Mouse (Mus musculus) left cerebral cortex, postnatal 10 days (tissue): ENCODE data around the gene Ell. TPM values are rescaled to one million over a fixed set of nuclear protein-coding genes. Genes with fewer than 3 reads are reported as not detected.
"Not testable (repeated sequence)": the region's sequence is repeated elsewhere in the genome, so short reads cannot be mapped to it uniquely, and the experiment has no call there.

Source experiments
- DNase-seq, 2 experiments: peaks; one replicate each; pipeline ENCODE4 v3.0.0; 2021 to 2022; ENCODE audit warnings: low spot score in 2 of 2, mixed read lengths in 1 of 2; ENCODE audit errors: extremely low spot score in 1 of 2
- intact Hi-C: fragments of 180-260 bp; cut with DNase I; formaldehyde crosslinking; loops from one replicate; pipeline ENCODE4 v1.15.1; 2025
- total RNA-seq, 2 experiments: library from RNA; stranded (reverse); gene quantifications; 2 replicates each; pipeline ENCODE4 v1.2.3; 2021

Gene Ell
- total RNA-seq, 2 experiments from 2014 or later, result 15.1 to 18.5 TPM

DNA sequence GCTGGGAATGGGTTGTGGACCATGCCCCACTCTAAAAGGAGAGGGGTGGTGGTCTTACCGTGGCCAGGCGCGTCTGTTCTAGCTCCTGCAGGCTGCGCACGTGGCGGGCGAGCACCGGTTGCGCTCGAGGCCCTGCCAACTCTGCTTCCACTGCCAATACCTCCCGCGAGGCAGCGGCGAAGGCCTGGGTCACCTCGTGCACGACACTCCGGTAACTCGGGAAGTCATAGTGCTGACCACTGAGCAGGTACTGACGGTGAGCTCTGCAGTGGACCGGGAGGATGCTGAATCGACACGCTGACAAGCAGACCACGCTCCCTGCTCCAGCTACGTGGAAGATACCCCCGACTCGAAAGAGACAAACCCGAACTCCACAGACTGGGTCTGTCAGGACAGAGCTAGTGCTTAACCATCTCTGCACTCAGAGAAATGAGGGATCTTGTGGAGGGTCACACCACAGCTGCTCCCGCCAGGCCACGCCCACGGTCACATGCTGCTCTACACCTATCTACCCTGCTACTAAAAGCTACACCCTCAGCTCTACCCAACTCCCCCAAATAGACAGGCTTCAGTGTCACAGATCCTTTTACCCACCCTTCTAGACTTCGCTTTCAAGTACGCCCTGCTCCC lies 33.4 kb upstream of the Ell start:
- DNase-seq, result no peak
- intact Hi-C loops, result loop anchor here (2.0 kb wide), 1 partner anchor 163 kb away; no protein-coding TSS in a partner anchor

DNA sequence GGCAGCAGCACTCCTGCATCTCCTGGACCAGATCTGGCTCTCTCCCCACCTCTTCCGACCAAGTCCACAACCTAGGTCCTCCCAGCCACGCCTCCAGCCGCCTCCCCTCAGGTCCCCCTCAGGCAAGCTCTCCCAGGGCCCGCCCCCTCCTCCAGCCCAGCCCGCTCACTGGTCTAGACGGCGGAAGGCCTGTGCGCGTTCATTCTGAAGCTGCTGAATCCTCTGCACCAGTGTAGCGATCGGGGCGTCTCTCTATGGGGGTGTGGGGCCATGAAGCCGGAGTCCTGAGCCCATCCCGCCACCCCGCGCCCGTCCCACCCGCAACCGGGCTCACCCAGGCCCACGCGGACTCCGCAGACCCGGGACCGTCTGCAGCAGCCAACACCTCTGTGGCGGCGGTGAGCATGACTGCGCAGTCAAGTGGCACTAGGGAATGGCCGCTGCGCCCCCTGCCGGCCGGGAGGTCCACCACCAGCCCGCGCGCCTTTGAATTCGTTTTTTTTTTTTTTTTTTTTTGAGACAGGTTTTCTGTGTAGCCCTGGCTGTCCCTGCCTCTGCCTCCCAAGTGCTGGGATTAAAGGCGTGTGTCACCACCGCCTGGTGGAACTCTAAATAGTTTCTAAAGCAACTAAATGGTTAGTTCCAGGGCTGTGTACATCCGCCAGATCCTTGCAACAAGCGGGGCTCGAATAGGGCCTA lies 32.8 kb upstream of the Ell start, which contains the start of gene Rex1bd:
Gene Rex1bd, minus strand, starts transcription at position 425 of the 699 bp plus-strand sequence.
- DNase-seq, result peak; percentile 89 to 97
- intact Hi-C loops, result no loop called here

DNA sequence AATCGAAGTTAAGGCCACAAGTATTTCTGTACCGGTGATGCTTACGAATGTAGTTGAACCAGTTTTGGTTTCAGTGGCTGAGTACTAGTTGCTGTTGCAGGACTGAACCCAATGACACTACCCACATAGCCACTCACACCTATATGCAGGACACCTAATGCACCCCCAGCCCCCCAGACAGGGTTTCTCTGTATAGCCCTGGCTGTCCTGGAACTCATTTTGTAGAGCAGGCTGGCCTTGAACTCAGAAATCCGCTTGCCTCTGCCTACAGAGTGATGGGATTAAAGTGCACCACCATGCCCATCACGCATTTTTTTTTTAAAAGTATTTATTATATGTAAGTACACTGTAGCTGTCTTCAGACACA lies 32.2 kb upstream of the Ell start:
- intact Hi-C loops, result no loop called here
- DNase-seq, result no peak

DNA sequence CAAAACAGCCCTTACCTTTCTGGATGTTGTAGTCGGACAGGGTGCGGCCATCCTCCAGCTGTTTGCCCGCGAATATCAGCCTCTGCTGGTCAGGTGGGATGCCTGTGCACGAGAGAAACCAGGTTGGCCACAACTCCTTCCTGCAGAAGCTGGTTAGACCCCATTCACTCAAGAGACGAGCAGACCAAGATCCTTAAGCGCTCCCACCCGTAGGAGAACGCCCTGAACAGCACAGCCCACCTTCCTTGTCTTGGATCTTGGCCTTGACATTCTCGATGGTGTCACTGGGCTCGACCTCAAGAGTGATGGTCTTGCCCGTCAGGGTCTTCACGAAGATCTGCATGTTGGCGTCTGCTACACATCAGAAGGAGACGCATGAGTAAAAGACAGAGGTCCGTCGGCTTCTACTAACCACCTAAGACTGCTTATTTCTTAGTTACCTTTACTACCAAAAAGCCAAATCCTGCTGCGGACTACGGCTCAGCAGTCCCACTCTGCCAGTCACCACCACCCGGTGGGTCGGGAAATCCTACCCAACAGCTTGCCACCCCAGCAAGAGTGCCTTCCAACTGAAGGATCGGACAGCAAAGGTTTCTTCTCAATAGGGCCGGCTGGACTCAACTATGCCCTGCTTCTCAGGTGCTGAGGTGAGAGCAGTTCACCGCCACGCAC lies 29.8 kb upstream of the Ell start:
- peak in 1 of 2 experiments; percentile 26 for DNase-seq
- intact Hi-C loops, result no loop called here

DNA sequence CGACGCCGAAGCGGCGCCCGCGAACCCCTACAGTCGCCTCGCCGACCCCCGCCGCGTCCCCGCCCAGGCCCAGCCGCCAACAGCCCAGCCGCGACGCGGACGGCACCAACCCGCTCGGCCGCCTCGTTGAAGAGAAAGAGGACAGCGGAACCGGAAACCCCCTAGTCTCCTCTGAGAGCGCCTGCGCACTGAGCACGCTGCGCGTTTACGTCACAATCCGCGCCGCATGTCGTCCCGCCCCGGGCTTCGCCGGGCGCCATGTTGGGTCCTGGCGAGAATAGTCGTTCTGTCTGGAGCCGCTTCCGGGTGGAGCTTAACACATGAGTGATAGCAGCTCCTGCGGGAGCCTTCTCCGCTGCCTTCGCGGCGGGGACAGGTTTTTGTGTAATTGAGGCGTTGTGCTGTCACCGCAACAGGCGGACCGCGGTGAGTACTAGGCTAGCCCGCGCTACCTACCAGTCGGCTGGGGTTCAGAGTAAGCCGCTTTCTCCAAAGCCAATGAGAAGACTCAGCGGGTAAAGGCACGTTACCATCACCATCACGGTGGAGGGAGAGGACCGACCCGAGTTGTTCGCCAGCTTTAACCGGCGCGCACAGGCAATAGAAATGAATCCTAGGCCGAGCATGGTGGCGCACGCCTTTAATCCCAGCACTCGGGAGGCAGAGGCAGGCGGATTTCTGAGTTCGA lies 28.9 kb upstream of the Ell start, which contains the start of gene Uba52:
Gene Uba52, minus strand, starts transcription at position 574 of the 688 bp plus-strand sequence.
- peak; percentile 96 to 98 for DNase-seq
- intact Hi-C loops, result no loop called here

DNA sequence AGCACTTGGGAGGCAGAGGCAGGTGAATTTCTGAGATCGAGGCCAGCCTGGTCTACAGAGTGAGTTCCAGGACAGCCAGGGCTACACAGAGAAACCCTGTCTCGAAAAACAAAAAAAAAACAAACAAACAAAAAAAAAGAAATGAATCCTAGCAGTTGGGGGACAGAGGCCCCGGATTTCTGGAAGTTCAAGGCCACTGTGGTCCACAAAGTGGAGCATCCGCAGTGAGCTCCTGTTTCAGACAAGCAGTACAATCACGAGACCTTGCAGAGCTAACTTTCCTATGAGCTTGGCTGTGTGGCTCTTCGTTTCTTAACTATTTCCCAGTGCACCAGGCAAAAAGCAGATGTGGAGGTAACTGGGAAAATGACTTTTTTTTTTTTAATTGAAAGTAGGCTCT lies 28.1 kb upstream of the Ell start:
- DNase-seq, intact Hi-C loops: not testable (repeated sequence)

DNA sequence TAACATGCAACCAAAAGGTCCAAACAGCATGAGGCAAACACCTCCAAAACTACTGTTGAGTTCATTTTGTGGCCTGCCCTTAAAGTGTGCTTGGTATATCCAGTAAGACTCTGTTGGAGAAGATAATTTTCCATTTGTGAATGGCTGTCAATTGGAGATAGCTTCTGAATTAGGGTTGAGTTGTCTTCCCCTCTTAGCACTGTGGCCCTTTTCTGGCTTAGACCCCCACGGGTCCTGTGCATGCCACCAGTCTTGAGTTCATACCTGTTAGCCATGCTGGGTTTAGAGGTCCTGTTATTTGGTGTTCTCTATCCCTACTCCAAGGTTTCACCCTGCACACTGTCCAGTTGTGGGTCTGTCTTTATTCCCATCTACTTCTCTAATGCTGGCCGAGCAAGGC lies 27.5 kb upstream of the Ell start:
- intact Hi-C loops, result no loop called here
- DNase-seq, result no peak

DNA sequence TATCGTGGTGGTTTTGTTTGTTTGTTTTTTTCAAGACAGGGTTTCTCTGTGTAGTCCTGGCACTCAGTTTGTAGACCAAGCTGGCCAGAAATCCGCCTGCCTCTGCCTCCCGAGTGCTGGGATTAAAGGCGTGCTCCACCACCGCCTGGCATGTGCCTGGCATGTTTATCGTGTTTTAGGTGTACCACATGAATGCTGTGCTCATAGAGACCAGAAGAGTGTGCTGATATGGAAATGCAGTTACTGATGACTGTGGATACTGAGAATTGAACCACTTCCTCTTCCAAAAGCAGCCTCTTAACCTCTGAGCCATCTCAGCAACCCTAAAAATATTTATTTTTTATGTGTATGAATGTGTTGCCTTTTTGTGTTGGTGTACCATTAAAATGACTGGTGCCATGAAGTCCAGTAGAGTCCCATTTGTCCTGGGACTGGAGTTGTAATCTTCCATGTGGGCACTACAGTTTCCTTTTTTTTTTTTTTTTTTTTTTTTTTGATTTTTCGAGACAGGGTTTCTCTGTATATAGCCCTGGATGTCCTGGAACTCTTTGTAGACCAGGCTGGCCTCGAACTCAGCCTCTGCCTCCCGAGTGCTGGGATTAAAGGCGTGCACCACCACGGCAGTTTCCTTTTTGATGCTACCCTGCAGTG lies 26.9 kb upstream of the Ell start:
- no peak for DNase-seq
- intact Hi-C loops, result no loop called here

DNA sequence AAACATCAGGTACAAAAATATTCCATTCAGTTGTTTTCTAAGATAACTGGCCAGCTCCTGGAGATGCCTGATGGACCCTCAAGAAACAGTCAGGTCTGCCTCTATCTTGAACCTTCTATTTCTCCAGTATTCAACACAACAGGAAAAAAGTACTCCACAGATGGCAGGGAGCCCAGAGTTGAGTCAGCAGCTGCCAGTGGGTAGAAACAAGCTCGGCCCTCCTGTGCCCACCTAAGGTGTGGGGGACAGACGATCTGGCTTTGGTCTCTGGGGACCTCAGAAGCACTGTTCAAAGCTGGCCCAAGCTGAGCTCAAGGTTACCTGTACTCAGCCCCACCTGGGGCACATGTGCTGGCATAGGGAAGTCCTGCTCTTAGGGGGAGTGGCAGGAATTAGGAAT lies 25.8 kb upstream of the Ell start:
- intact Hi-C loops, result no loop called here
- peak in 1 of 2 experiments; percentile 55 for DNase-seq

DNA sequence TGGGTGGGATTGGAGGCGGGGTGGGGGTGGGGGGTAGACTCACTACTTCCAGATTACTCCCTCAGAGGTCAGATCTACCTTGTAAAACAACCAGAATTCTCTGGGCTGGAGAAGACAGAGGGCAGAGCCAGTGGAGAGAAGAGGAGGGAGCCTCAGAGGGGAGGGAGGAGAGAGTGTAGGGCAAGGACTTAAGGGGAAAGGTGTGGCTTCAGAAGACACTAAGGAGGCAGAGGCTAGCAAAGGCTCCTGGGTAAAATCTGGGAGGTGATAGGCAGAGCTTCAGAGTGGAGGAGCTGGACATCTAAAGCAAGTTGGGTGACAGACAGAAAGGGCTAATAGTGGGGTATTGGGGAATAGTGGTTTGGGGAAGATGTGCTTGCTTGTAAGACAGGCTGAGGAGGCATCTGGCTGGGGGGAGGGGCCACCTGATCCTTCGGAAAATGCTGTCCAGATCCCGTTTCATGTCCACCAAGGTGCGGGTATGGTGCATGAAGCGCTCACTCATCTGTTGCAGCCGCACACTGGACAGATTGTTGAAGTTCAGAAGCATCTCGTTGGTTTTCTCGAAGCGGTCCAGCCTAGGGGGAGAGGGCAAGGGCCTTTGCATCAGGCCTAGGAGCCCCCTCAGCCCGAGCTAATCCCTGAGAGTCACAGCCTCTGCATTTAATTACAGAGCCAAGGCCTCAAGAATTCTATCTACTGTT lies 21.2 kb upstream of the Ell start:
- intact Hi-C loops, result no loop called here
- no peak for DNase-seq

DNA sequence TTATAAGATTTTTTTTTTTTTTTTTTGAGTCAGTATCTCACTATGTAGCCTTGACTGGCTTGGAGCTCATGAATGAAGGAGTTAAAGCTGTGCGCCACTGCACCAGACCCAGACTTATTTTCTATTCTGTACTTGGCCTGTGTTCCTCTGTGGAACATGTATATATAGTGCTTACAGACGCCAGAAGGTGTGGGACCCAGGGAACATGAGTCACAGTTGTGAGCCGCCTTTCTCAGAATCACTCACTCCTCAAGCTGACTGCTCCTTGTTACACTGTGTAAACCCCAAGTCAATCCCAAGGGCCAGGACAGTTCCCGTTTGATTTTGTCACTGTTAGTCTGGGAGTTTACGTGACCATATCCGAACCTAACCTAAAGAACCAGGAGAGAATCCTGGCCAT lies 20.2 kb upstream of the Ell start:
- intact Hi-C loops, result no loop called here
- DNase-seq, result no peak

DNA sequence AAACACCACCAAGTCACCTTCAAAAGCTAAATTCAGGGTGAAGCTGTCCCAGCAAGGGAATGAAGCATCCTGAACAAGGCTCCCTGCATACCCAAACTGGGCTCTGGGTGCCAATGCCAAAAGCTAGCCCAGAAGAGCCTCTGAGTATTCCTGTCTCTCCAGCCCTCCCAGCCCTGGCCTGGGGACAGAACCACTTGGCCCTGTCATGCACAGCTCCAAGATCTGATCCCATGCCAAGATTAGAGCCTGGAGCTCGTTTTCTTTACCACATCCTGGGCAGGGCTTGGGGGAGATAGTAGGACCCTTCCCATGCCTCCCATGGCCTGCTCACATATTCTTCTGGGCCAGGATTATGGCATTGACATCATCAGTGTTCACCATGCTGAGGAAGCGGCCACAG lies 19.7 kb upstream of the Ell start:
- intact Hi-C loops, result no loop called here
- DNase-seq, result peak in 1 of 2 experiments; percentile 20

DNA sequence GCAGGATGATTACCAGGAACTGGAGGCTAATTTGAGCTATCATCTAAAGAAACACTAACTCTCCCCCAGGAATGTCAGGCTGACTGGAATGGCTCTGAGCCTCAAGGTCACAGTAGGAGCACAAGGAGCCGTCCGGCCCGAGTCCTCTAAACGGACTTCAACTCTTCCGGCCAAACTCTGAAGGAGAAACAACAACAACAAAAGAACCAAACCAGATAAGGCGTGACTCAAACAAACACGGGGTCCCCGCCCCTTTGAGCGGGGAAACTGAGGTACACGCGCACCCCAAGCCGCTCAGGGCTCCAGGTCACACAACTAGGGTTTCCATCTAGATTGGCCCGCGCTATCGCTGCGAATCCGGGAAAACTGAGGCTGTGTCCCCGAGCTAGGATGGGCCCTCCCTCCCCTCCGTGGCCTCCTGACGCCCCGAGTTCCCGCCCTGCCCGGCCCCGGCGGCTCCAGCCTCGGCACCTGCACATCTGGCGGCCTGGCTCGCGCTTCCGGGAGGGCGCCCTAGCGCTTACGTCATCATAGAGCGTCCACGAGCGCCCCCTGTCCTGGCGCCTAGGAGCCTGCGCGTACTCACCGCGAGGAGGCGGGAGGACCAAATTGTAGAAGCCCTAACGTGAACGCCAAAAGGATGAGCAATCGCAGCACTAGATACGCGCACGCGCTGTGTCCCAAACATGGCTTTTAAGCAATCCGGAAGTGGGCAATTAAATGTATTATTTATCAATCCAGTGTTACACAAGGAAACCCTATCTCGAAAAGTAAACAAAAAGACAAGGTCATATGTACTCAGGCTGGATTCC lies 16.5 kb upstream of the Ell start:
- DNase-seq, result peak; percentile 95 to 97
- intact Hi-C loops, result no loop called here

DNA sequence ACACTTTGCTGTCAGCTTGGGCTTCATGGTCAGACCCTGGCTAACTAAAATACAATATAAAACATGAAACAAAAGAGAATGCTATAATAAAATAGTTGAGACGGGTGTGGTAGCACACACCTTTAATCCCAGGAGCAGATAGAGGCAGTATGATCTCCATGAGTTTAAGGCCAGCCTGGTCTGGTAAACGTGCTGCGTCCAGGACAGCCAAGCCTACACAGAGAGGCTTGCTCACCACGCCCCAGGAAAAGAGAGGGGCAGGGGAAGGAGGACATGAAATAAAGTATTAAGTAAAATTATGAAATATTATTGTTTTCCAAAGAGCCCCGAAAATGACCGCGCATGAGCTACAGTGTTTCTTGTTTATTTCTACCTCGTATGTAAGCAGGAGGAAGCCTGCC lies 12.1 kb upstream of the Ell start:
- intact Hi-C loops, result no loop called here
- DNase-seq, result no peak

DNA sequence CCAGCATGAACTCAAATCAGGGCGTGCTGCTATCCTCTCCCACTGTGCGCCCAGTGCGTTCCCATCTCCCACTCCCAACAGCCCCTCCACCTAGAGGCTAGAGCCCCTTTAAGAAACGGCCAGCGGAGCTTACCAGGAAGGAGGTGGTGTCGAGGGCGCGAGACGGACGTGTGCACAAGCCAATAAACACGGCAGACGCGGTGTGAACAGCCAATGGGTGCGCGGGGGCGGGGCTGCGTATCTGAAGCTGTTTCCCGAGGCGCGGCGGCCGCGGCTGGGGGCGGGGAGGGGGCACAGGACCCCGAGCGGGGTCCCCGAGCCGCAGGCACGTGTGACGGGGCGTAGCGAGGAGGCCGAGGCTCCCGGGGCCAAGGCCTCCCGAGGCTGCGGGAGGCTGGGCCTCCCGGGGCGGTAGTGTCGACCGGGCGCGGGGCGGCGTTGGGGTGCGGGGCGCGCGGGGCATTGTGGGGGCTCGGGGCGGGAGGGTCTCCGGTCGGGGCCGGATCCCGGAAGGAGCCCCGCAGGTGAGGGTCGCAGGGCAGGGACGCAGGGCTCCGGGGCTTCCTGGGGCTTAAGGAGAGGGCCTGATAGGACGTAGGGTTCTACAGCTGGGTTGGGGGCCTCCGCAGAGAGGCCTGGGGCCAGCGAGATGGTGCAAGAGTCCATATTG lies 11.6 kb upstream of the Ell start, which contains the start of the genes Fkbp8 and Kxd1:
Gene Fkbp8, plus strand, starts transcription at position 213 of the 670 bp plus-strand sequence.
Gene Kxd1, minus strand, starts transcription at position 445 of the 670 bp plus-strand sequence.
- DNase-seq, result peak; percentile 98
- intact Hi-C loops, result no loop called here

DNA sequence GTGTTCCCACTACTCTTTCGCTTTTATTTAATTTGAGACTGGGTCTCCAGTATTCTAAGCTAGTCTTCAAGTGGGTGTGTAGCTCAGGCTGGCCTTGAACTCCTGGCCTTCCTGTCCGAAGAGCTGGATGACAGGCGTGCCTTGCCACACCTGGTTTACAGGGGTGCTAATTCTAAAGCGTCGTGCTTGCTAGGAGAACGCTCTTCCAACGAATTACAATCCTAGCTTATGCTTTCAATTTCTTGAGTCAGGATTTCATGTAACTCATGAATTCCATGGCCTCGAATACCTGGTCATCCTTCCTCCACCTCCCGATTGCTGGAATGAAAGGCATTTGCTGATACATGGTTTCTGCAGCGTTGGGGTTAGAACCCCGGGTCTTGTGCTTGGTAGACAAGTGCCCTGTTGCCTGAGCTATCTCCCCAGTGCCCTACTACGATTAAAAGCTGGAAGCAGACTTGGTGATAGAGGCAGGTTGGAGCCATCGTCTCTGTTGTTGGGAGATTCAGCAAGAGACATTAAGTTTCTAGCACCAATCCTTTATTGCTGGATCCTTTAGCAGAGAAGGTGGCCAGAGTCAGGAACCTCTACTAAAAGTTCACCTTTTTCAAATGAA lies 11.0 kb upstream of the Ell start:
- intact Hi-C loops, result no loop called here

DNA sequence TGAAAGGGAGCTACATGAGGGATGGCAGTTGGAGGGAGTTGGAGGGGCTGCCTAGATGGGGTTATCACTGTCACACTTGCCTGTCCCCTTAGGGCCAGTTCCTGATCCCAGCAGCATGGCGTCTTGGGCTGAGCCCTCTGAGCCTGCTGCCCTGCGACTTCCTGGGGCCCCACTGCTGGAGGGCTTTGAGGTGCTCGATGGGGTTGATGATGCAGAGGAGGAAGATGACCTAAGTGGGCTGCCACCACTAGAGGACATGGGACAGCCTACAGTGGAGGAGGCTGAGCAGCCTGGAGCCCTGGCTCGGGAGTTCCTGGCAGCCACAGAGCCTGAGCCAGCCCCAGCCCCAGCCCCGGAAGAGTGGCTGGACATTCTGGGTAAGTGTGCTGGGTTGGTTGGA lies 10.0 kb upstream of the Ell start:
- intact Hi-C loops, result no loop called here
- no peak for DNase-seq

More for the DNA sequence above, 11.0 kb upstream of the Ell start:
- no peak for DNase-seq
